In genomic region chr11:61760518-61760917, GRCm38 (mm10) we compare ENCODE assay signal across 8 mouse cellular contexts. TPM values are rescaled to one million over a fixed set of nuclear protein-coding genes. Genes with fewer than 3 reads are reported as not detected.
DNase-seq lines count a peak whose midpoint lies in the region; ATAC-seq and TF ChIP-seq lines count a peak whose summit lies in the region.

No protein-coding gene starts in this region.

- H3K27me3 ChIP-seq in neural tube, embryonic 11.5 days (ENCODE audit: control insufficient read depth, insufficient read depth, low read length): no peaks in the 10 kb centered on the region
- no peaks in the 10 kb centered on the region for H3K27me3 ChIP-seq in heart, postnatal 0 days (ENCODE audit: control insufficient read depth, insufficient read depth, low read length)
- H3K27me3 ChIP-seq in lung, embryonic 16.5 days (ENCODE audit: control insufficient read depth, insufficient read depth, low read depth, low read length): no peaks in the 10 kb centered on the region
- no peaks in the 10 kb centered on the region for H3K27me3 ChIP-seq in stomach, embryonic 16.5 days (ENCODE audit: control insufficient read depth, insufficient read depth, low read length)

- H3K4me1 ChIP-seq in neural tube, embryonic 11.5 days (ENCODE audit: control insufficient read depth, insufficient read depth, low read length): peaks cover 6% of the 10 kb centered on the region; the same call in 1 of the 2 replicates
- no peaks in the 10 kb centered on the region; the same call in 1 of the 2 replicates for H3K4me1 ChIP-seq in heart, postnatal 0 days (ENCODE audit: control insufficient read depth, insufficient read depth)
- H3K4me1 ChIP-seq in lung, embryonic 16.5 days (replicated peaks; ENCODE audit: control insufficient read depth, insufficient read depth, low read length): peaks cover 5% of the 10 kb centered on the region
- H3K4me1 ChIP-seq in stomach, embryonic 16.5 days (ENCODE audit: control insufficient read depth, insufficient read depth, low read length): peaks cover 5% of the 10 kb centered on the region; the same call in 1 of the 2 replicates

- no peak overlapping the region for H3K9ac ChIP-seq in neural tube, embryonic 11.5 days (ENCODE audit: low read length)
- no peak overlapping the region for H3K9ac ChIP-seq in heart, postnatal 0 days (replicated peaks; ENCODE audit: low read depth, low read length)
- no peak overlapping the region for H3K9ac ChIP-seq in lung, embryonic 16.5 days (ENCODE audit: low read length)
- 0 out of 2 replicates have a peak overlapping the region, but pooled peaks have one; percentile 0 for H3K9ac ChIP-seq in stomach, embryonic 16.5 days (ENCODE audit: low read length)

- no peaks in the 10 kb centered on the region for H3K9me3 ChIP-seq in neural tube, embryonic 11.5 days (ENCODE audit: control insufficient read depth, low read length)
- no peaks in the 10 kb centered on the region for H3K9me3 ChIP-seq in heart, postnatal 0 days (replicated peaks; ENCODE audit: control insufficient read depth, low read length)
- H3K9me3 ChIP-seq in lung, embryonic 16.5 days (ENCODE audit: control insufficient read depth, low read length): no peaks in the 10 kb centered on the region
- H3K9me3 ChIP-seq in stomach, embryonic 16.5 days (replicated peaks; ENCODE audit: control insufficient read depth, low read length): no peaks in the 10 kb centered on the region

- H3K36me3 ChIP-seq in neural tube, embryonic 11.5 days (ENCODE audit: control insufficient read depth, insufficient read depth, low read length): no peaks in the 10 kb centered on the region
- peaks cover 9% of the 10 kb centered on the region; the same call in 1 of the 2 replicates for H3K36me3 ChIP-seq in heart, postnatal 0 days (replicated peaks; ENCODE audit: control insufficient read depth, insufficient read depth, low read length)
- H3K36me3 ChIP-seq in lung, embryonic 16.5 days (ENCODE audit: control insufficient read depth, insufficient read depth, low read length): peaks cover 5% of the 10 kb centered on the region; the same call in 1 of the 2 replicates
- 0 out of 2 replicates have a peak, but pooled peaks cover 1% of the 10 kb centered on the region for H3K36me3 ChIP-seq in stomach, embryonic 16.5 days (ENCODE audit: control insufficient read depth, insufficient read depth, low read length)

- no peak for TF ChIP-seq EP300 in heart, postnatal 0 days (IDR thresholded peaks at IDR 0.05; ENCODE audit: low read depth)

- peak; percentile 43 for DNase-seq in cerebellum, adult 9-10 months
- no peak for DNase-seq in cerebellum, adult 11-12 months
- no peak for DNase-seq in neural tube, embryonic 11.5 days (ENCODE audit: low spot score)
- DNase-seq in neural tube, embryonic 10.5 days (ENCODE audit: extremely low spot score, low spot score): no peak
- DNase-seq in heart, postnatal 0 days (ENCODE audit: low spot score): no peak
- no peak for DNase-seq in gastrocnemius, postnatal 14 days

- peak overlapping the region; percentile 43 for H3K4me2 ChIP-seq in neural tube, embryonic 11.5 days (ENCODE audit: low read depth)
- H3K4me2 ChIP-seq in heart, postnatal 0 days (ENCODE audit: low read depth, low read length): peak overlapping the region; percentile 69
- peak overlapping the region; percentile 63 for H3K4me2 ChIP-seq in lung, embryonic 16.5 days (ENCODE audit: low read depth, low read length)
- peak overlapping the region; percentile 71 for H3K4me2 ChIP-seq in stomach, embryonic 16.5 days (ENCODE audit: low read depth, low read length)

- H3K4me3 ChIP-seq in neural tube, embryonic 11.5 days (ENCODE audit: low read depth, low read length): peak overlapping the region; percentile 55
- H3K4me3 ChIP-seq in heart, postnatal 0 days (ENCODE audit: low read depth, low read length): no peak overlapping the region
- peak overlapping the region; percentile 72; the same call in 1 of the 2 replicates for H3K4me3 ChIP-seq in lung, embryonic 16.5 days (ENCODE audit: low read length)
- H3K4me3 ChIP-seq in stomach, embryonic 16.5 days (replicated peaks; ENCODE audit: low read length): peak overlapping the region; percentile 66; the same call in 1 of the 2 replicates

- no peak for ATAC-seq in neural tube, embryonic 11.5 days (ENCODE audit: insufficient read depth, low FRiP score, low TSS enrichment)
- ATAC-seq in heart, postnatal 0 days (ENCODE audit: insufficient read depth, low read depth): no peak
- ATAC-seq in lung, embryonic 16.5 days (ENCODE audit: low read depth): no peak
- no peak for ATAC-seq in stomach, embryonic 16.5 days (ENCODE audit: insufficient read depth, low FRiP score)

- intact Hi-C loops in gastrocnemius, postnatal 14 days (cut with DNase I; ENCODE audit: low total_unique reads): no loop called here

- TF ChIP-seq CTCF in heart, postnatal 0 days (IDR thresholded peaks at IDR 0.05; ENCODE audit: low read depth): no peak

- 77% methylated on average over 5 of the region's 5 CpGs for WGBS in neural tube, embryonic 11.5 days
- WGBS in heart, postnatal 0 days: 68% methylated on average over 5 of the region's 5 CpGs
- WGBS in lung, embryonic 16.5 days: 71% methylated on average over 5 of the region's 5 CpGs
- 76% methylated on average over 5 of the region's 5 CpGs for WGBS in stomach, embryonic 16.5 days

- no peak overlapping the region for H3K27ac ChIP-seq in neural tube, embryonic 11.5 days (ENCODE audit: low read depth, low read length)
- no peak overlapping the region for H3K27ac ChIP-seq in heart, postnatal 0 days (ENCODE audit: low read depth)
- no peak overlapping the region for H3K27ac ChIP-seq in lung, embryonic 16.5 days (ENCODE audit: low read length)
- no peak overlapping the region for H3K27ac ChIP-seq in stomach, embryonic 16.5 days (ENCODE audit: low read length)

RNA-seq across cellular contexts. Expression of gene Prpsap2, which starts 1.4 kb away (rescaled TPM):
- polyA plus RNA-seq in neural tube, embryonic 11.5 days (2014; fragmentation: Nextera tagmentation; extraction: Ambion mirVana): 35.3 and 36.1 TPM in 2 replicates
- total RNA-seq in heart, postnatal 0 days (2014; rRNA removed; ENCODE audit: low replicate concordance): 9.8 and 10.4 TPM in 2 replicates
- 9.8 and 11.0 TPM in 2 replicates for polyA plus RNA-seq in heart, postnatal 0 days (2015; fragmentation: Nextera tagmentation; extraction: Ambion mirVana)
- 31.3 and 31.4 TPM in 2 replicates for polyA plus RNA-seq in lung, embryonic 16.5 days (2015; fragmentation: Nextera tagmentation; extraction: Ambion mirVana)
- 26.8 and 27.1 TPM in 2 replicates for polyA plus RNA-seq in stomach, embryonic 16.5 days (2015; fragmentation: Nextera tagmentation; extraction: Ambion mirVana)
- 1 to 10 TPM; 4.2 to 5.4 TPM for total RNA-seq in gastrocnemius, postnatal 14 days (2021)

RNA-seq across cellular contexts. Expression of gene Slc5a10, which starts 39.9 kb away (rescaled TPM):
- polyA plus RNA-seq in neural tube, embryonic 11.5 days (2014; fragmentation: Nextera tagmentation; extraction: Ambion mirVana): not detected in 2 replicates
- not detected in 2 replicates for total RNA-seq in heart, postnatal 0 days (2014; rRNA removed; ENCODE audit: low replicate concordance)
- not detected in 2 replicates for polyA plus RNA-seq in heart, postnatal 0 days (2015; fragmentation: Nextera tagmentation; extraction: Ambion mirVana)
- 0.08 TPM in 1 of 2 replicates, not detected in the other for polyA plus RNA-seq in lung, embryonic 16.5 days (2015; fragmentation: Nextera tagmentation; extraction: Ambion mirVana)
- polyA plus RNA-seq in stomach, embryonic 16.5 days (2015; fragmentation: Nextera tagmentation; extraction: Ambion mirVana): not detected in 2 replicates
- total RNA-seq in gastrocnemius, postnatal 14 days (2021): not detected
